Mouse (Mus musculus) forebrain, postnatal 0 days (tissue): ENCODE measurements around the gene Klhl31. TPM values are rescaled to one million over a fixed set of nuclear protein-coding genes. Genes with fewer than 3 reads are reported as not detected.

Experiments used
- ATAC-seq: fragments of 200-750 bp; cut with Nextera tagmentation; 2 replicates; pipeline ENCODE4 v1.8.0; 2017; ENCODE audit warnings: mild to moderate bottlenecking, moderate library complexity
- DNase-seq: peaks from one replicate; pipeline ENCODE4 v3.0.0-alpha.2; 2015
- H3K27ac ChIP-seq: fragments of 300-500 bp; sonication (generic); 2 replicates; pipeline ENCODE4 v1.5.1; 2014; ENCODE audit warnings: low read depth, mild to moderate bottlenecking, antibody characterized with exemption, low read length, moderate library complexity, mixed read lengths
- H3K27me3 ChIP-seq: fragments of 300-500 bp; sonication (generic); 2 replicates; pipeline ENCODE4 v1.6.1; 2014; ENCODE audit warnings: mild to moderate bottlenecking, low read length, mixed read lengths; ENCODE audit not compliant: insufficient read depth
- H3K36me3 ChIP-seq: fragments of 300-500 bp; sonication (generic); 2 replicates; pipeline ENCODE4 v1.6.1; 2014; ENCODE audit warnings: mild to moderate bottlenecking, moderate library complexity; ENCODE audit not compliant: insufficient read depth
- H3K4me1 ChIP-seq: fragments of 300-500 bp; sonication (generic); 2 replicates; pipeline ENCODE4 v1.6.1; 2014; ENCODE audit warnings: antibody characterized with exemption; ENCODE audit not compliant: insufficient read depth
- H3K4me2 ChIP-seq: fragments of 300-500 bp; sonication (generic); 2 replicates; pipeline ENCODE4 v1.6.1; 2014; ENCODE audit warnings: low read depth, mild to moderate bottlenecking, moderate library complexity
- H3K4me3 ChIP-seq: fragments of 300-500 bp; sonication (generic); 2 replicates; pipeline ENCODE4 v1.5.1; 2014; ENCODE audit warnings: low read depth, low read length, mixed read lengths
- H3K9ac ChIP-seq: fragments of 300-500 bp; sonication (generic); 2 replicates; pipeline ENCODE4 v1.6.1; 2014; ENCODE audit warnings: mild to moderate bottlenecking
- H3K9me3 ChIP-seq: fragments of 300-500 bp; sonication (generic); 2 replicates; pipeline ENCODE4 v1.6.1; 2016; ENCODE audit warnings: low read length
- CTCF ChIP-seq: sonication (generic); IDR thresholded peaks from 2 replicates; pipeline ENCODE4 v1.5.1; 2016; ENCODE audit warnings: antibody characterized with exemption, control low read depth, low read depth
- WGBS: fragments of 180-500 bp; shearing (Covaris S2); extraction: QIAGEN DNeasy Blood & Tissue Kit; methylation state at CpG from one replicate; pipeline ENCODE4 v1.1.7; 2014; 5-methylcytosine and 5-hydroxymethylcytosine counted together
- polyA plus RNA-seq: library from polyadenylated mRNA; unstranded; fragments of >200 nt; fragmentation: Nextera tagmentation; extraction: Ambion mirVana; gene quantifications from 2 replicates; pipeline ENCODE4 v1.2.1, GENCODE M21; 2015
- total RNA-seq: library from RNA; depleted of rRNA; stranded (reverse); fragments of >200 nt; gene quantifications from 2 replicates; pipeline ENCODE4 v1.2.3, GENCODE M21; 2014

Klhl31 gene
- total and polyA plus RNA-seq, 2 experiments from 2014 or later = 0.05 to 0.06 TPM

GRCm38 (mm10) chr9:77637357-77637756 is 1.1 kb downstream of the Klhl31 start:
- no peak overlapping the region for H3K27ac ChIP-seq
- DNase-seq (no peak), ATAC-seq (no peak)
- no peaks in the 10 kb centered on the region for H3K36me3 ChIP-seq
- H3K9ac ChIP-seq = no peak overlapping the region
- no peak for TF ChIP-seq CTCF
- no peaks in the 10 kb centered on the region for H3K4me1 ChIP-seq
- H3K27me3 ChIP-seq = no peaks in the 10 kb centered on the region
- H3K9me3 ChIP-seq = no peaks in the 10 kb centered on the region
- H3K4me2 ChIP-seq = no peak overlapping the region
- 82% methylated on average over 10 of the region's 10 CpGs for WGBS
- no peak overlapping the region for H3K4me3 ChIP-seq

GRCm38 (mm10) chr9:77645176-77645575 is 8.9 kb downstream of the Klhl31 start:
- Histone ChIP-seq H3K36me3 (no peaks in the 10 kb centered on the region), H3K4me3 (no peak overlapping the region), H3K27me3 (no peaks in the 10 kb centered on the region), H3K27ac (no peak overlapping the region), H3K4me2 (no peak overlapping the region), H3K9ac (no peak overlapping the region), H3K4me1 (no peaks in the 10 kb centered on the region), H3K9me3 (no peaks in the 10 kb centered on the region)
- ATAC-seq = no peak
- 69% methylated on average over 2 of the region's 2 CpGs for WGBS
- TF ChIP-seq CTCF = no peak
- DNase-seq = no peak

GRCm38 (mm10) chr9:77651847-77652246 is 15.5 kb downstream of the Klhl31 start:
- DNase-seq (no peak), ATAC-seq (no peak)
- Histone ChIP-seq H3K4me3 (no peak overlapping the region), H3K36me3 (no peaks in the 10 kb centered on the region), H3K27me3 (no peaks in the 10 kb centered on the region), H3K9ac (no peak overlapping the region), H3K9me3 (no peaks in the 10 kb centered on the region), H3K27ac (no peak overlapping the region), H3K4me1 (no peaks in the 10 kb centered on the region), H3K4me2 (no peak overlapping the region)
- WGBS = 52% methylated on average over 7 of the region's 7 CpGs
- no peak for TF ChIP-seq CTCF

- Histone ChIP-seq H3K27me3 (no peaks in the 10 kb centered on the region), H3K27ac (no peak overlapping the region), H3K4me1 (no peaks in the 10 kb centered on the region), H3K4me2 (no peak overlapping the region), H3K4me3 (no peak overlapping the region), H3K9me3 (no peaks in the 10 kb centered on the region), H3K9ac (no peak overlapping the region), H3K36me3 (no peaks in the 10 kb centered on the region)
- WGBS = 87% methylated on average over 3 of the region's 3 CpGs
- TF ChIP-seq CTCF = no peak
- ATAC-seq (no peak), DNase-seq (no peak)
Measured at GRCm38 (mm10) chr9:77653907-77654306, 17.6 kb downstream of the Klhl31 start.

- Histone ChIP-seq H3K27ac (no peak overlapping the region), H3K36me3 (no peaks in the 10 kb centered on the region), H3K27me3 (no peaks in the 10 kb centered on the region), H3K9me3 (no peaks in the 10 kb centered on the region), H3K4me2 (peak overlapping the region; percentile 99), H3K4me3 (peak overlapping the region; percentile 59), H3K4me1 (no peaks in the 10 kb centered on the region), H3K9ac (peak overlapping the region; percentile 56)
- no peak; the same call in 1 of the 2 replicates for TF ChIP-seq CTCF
- DNase-seq (peak; percentile 70), ATAC-seq (peak; percentile 94)
- 3% methylated on average over 76 of the region's 85 CpGs for WGBS
Measured at GRCm38 (mm10) chr9:77655181-77655934, 19.1 kb downstream of the Klhl31 start.

- DNase-seq (peak; percentile 83), ATAC-seq (peak; percentile 59)
- peak overlapping the region; percentile 99 for H3K4me2 ChIP-seq
- no peaks in the 10 kb centered on the region for H3K9me3 ChIP-seq
- WGBS = under 1% methylated on average over 7 of the region's 7 CpGs
- no peaks in the 10 kb centered on the region for H3K4me1 ChIP-seq
- no peaks in the 10 kb centered on the region for H3K36me3 ChIP-seq
- H3K4me3 ChIP-seq = peak overlapping the region; percentile 59
- no peaks in the 10 kb centered on the region for H3K27me3 ChIP-seq
- TF ChIP-seq CTCF = peak; percentile 73
- H3K9ac ChIP-seq = peak overlapping the region; percentile 56
- no peak overlapping the region for H3K27ac ChIP-seq
Measured at GRCm38 (mm10) chr9:77655935-77656288, 19.6 kb downstream of the Klhl31 start.

- WGBS = 68% methylated on average over 3 of the region's 3 CpGs
Measured at GRCm38 (mm10) chr9:77662917-77663316, 26.6 kb downstream of the Klhl31 start.

More at GRCm38 (mm10) chr9:77662917-77663316, 26.6 kb downstream of the Klhl31 start:
- Histone ChIP-seq H3K27me3 (no peaks in the 10 kb centered on the region), H3K9me3 (no peaks in the 10 kb centered on the region), H3K36me3 (no peaks in the 10 kb centered on the region), H3K4me2 (no peak overlapping the region), H3K4me1 (no peaks in the 10 kb centered on the region), H3K4me3 (no peak overlapping the region), H3K27ac (no peak overlapping the region), H3K9ac (no peak overlapping the region)
- no peak for TF ChIP-seq CTCF
- DNase-seq (peak; percentile 4), ATAC-seq (no peak)
